Mouse (Mus musculus): ENCODE measurements around the gene Mrgprh.

The Mrgprh gene

DNA sequence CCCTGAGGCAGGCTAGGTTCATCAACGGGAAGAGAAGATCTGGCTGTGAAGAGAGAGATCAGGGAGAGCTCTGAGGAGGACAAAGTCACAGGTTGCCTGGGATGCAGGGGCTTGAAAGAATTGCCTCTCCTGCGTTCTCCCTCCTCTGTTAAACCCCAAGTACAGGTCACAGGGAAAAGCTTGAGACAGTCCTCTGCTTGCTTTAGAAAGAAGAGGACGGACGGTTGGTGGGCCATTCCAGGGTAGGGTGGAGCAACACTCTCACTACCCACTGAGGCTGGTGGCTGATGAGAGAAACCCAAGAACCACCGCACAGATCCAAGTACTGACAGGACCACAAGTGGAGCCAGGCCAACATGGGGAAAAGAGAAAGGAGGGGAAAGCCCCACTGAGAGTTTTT, at the start of gene Mrgprh:
Gene Mrgprh (plus strand): TSS at position 301 of the 400 bp plus-strand sequence.
- DNase-seq (ENCODE audit: low read depth, low spot score), result no peak

DNA sequence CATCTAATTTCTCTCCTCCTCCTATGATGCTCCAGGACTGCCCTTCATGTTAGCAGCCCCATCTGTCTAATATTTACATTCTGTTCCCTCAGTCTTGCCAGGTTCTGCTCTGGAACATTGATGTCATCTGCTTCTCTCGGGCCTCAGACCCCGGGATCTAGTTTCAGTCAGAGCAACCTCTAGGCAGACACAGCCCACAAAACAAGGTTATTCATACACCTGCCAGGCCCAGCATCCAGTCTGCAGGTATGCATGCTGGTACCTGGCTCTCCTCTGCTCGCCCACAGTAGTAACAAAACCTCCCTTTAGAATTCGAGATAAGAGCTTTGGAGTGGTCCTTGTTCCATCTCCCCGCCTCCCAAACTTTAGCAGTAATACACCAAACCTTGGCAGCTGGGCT, 45.5 kb upstream of the Mrgprh start:
- DNase-seq (ENCODE audit: low read depth, low spot score), result no peak

DNA sequence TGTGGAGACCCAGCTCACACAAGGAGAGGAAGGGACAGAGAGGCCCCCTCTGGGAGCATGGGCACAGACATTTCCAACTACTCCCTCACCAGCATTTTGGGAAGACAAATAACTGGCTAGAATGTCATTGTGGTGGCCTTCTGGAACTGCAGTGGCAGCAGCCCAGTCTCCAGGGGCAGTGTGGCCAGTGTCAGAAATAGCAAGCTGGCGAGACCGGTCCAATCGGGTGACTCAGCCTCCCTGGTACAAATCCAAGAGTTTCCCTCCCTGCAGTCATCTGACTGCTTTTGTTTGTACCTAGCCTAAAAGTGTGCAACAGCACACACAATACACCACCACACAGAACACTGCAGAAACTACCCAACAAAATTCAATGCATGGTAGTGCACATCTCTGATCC, 43.6 kb upstream of the Mrgprh start:
- no peak for DNase-seq (ENCODE audit: low read depth, low spot score)

DNA sequence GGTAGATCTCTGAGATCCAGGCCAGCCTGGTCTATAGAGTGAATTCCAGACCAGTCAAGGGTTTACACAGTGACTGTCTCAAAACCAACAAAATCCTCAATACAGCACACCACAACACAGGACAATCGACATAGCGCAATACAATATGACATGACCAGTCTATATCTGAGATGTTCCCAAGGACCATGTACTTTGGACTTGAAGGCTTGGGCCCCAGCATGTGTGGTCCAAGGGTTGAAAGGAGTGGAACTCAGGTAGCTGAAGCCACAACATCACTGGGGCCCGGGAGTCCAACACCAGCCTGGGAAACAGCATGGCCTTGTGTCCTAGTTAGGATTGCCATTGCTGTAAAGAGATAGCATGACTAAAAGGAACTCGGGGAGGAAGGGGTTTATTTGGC, 43.2 kb upstream of the Mrgprh start:
- no peak for DNase-seq (ENCODE audit: low read depth, low spot score)

DNA sequence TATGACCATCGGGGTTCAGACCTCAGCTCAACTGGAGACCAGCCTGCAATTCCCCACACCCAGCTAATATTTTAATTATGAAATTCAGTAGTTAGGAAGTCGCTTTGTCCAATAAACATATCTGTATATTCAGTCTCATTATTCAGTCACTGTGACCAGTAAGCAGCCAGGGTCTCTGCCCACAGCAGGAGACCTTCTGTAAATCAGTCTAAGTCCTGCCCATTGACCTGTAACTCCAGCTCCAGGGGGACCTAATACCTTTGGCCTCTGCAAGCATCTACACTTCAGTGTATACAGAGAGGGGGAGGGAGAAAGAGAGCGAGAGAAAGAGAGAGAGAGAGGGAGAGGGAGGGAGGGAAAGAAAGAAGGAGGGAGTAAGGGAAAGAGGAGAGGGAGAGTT, 41.5 kb upstream of the Mrgprh start:
- no peak for DNase-seq (ENCODE audit: low read depth, low spot score)

DNA sequence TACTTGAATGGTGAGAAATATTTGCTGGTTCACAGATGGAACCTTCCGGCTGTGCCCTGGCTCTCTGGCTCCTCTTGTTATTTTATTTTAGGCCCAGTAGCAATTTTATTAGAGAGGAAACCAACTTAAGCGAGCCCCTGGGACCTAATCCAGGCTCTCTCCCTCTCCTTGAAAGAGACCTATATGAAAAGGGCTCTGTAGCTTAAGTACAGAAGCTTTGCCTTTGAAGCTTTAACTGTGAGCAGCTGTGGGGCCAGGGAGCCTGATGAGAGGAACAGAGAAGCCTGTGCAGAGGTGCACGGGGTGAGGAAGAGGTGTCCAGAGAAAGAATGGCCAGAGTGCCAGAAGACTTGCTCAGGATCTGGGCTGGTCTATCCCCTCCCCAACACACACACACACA, 41.0 kb upstream of the Mrgprh start:
- DNase-seq (ENCODE audit: low read depth, low spot score), result no peak

DNA sequence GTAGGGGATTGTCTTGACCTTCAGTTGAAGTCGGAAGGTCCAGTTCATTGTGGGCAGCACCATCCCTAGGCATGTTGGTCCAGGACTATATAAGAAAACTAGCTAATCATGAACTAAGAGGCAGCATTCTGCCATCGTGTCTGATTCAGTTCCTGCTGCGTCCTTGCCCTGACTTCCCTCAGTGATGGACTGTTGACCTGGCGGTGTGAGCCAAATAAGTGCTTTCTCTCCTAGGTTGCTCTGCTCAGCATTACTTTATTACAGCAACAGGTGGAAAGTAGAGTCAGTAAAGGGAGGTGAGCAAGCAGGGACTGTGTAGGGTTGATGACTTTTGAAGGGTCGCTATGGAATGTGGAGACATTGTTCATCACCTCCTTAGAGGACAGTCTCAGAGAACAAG, 40.1 kb upstream of the Mrgprh start:
- no peak for DNase-seq (ENCODE audit: low read depth, low spot score)

DNA sequence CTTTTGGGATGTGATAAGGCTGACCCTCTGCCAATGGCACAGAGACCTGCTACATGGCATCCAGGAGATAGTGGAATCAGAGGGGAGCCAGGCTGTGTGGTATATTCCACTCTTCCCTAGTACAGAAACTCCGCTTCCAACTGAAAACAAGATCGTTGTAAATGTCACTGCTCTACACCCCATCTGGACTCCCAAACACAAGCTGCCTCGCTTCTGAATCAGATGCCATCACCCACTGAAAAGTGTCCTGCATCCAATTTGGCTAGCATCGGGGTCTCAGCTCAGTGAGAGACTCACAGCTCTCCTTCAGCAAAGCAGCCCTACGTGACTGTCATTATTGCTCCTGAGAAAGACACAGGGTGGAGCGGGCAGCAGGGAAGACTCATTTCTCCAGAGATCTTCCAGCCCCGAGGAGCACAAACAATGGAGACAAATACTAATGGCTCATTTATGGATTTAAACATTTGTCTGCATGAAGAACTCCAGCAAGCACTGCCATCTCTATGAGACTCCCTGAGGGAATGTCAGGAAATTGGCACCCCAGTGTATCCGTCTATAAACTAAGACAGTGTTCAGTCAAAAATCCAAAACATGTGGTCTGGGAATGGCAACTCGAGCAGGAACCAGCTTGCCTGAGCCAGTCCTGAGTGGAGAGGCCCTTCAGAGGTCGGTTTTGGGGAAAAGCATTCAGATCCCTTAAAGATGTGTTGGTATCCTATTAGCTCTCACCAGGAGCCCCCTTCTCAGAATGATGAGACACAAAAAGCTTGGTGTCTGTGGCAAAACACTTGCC, 36.2 kb upstream of the Mrgprh start:
- no peak for DNase-seq (ENCODE audit: low read depth, low spot score)

DNA sequence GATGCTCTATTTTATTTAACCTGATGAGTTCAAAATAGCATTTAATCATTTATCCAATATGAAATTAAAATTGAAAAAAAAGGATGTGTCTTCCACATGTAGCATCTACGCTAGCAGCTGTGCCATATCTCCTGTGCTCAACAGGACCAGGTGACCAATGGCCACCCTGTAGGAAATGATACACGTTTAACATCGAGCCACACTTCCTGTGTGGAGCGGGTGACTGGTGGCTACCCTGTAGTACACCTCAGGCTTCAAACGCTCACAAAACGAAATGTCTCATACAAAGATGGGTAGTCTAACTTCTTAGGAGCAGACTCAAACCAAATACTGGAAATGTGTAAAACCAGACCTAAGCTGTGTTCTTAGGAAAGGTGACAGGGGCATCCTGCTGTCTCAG, 32.0 kb upstream of the Mrgprh start:
- no peak for DNase-seq (ENCODE audit: low read depth, low spot score)

DNA sequence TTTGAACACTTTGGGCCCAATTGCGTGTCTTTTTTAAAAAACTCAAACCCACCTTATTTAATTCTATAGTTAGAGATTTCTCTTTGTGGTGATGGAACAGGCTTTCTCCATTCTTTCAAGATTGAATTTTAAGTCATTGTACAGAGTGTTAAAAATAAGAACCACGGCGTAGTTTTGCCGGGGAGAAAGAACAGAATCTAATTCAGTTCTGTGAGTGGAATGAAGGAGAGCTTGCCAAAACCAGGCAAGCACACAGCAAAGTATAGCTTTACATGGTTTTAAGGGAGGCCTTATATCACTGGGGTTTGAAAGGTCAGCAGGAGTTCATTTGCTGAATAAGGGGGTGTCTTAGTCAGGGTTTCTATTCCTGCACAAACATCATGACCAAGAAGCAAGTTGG, 31.3 kb upstream of the Mrgprh start:
- DNase-seq (ENCODE audit: low read depth, low spot score), result no peak

DNA sequence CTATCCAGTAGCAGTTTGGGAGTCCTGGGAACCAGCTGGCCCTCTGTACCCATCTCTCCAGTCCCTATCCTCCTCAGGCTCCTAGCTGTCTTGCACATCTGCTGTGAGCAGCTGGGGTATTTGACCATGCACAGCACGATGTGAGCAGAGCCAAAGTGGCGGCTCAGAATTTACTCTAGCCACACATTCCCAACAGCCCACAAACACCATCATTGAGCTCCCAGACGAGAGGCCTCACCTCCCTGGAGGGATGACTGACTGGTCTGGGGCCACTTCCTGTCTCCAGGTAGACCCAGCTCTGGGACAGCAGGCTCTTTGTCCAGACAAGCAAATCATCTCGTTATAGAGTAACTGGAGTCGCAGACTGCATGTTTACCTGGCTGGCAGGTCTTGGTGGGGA, 30.0 kb upstream of the Mrgprh start:
- no peak for DNase-seq (ENCODE audit: low read depth, low spot score)

DNA sequence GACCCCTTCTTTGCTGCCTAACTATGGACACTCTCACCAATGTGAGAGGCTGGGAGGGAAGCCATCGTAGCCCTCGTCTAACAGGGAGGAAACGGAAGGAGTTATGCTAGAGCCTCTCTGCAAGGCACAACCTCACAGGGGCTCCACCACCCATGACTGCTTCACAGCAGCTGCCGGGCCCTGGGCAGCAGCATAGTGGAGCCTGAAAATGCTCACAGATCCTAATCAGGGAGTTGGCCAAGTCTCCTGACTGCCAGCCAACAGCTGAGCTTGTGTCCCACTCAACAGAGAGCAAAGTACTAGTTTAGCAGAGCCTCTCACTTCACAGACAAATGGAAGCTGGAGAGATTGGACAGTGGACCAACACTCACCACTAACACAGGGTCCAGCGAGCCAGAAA, 29.4 kb upstream of the Mrgprh start:
- DNase-seq (ENCODE audit: low read depth, low spot score), result no peak

DNA sequence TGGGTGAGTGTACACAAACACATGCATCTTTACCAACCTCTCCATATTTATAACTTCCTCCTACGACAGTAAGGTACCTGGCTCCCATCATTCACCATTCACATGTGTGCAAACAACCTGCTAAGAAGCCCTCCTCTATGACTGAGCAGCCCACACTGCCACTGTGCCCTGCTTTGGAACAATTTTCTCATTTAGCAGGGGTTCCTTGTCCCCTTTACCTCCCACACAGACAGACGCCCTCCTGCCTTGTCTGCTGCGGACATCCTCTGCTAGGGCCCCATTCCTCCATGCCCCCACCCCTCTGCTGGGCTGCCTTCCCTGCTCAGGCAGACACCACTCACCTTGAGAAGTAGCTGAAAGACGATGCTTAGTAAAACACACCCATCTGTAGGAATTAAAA, 28.1 kb upstream of the Mrgprh start:
- DNase-seq (ENCODE audit: low read depth, low spot score), result no peak

DNA sequence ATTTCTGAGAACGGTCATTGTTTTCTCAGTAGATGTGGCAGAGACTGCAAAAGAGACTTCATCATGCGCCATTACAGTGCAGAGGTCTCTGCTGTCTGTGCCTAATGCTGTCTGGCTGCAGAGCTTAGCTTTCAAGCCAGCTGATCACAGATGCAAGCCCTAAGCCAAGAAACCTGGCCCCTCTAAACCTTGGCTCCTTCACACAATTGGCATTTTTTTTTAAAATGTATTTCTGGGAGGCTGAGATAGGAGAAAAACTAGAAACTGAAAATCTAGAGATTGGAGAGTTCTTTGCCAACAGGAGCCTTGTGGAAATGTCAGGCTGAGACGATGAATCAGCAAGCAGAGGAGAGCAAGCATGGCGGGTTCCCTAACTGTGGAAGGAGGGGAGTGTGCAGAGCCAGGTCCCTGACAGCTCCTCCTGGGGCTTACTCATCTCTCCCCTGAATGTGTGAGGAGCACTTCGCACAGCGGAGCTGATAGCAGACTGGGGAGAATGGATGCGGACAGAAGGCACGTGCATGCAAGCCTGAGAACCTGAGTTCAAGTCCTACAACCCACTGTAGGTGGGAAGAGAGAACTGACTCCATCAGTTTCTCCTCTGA, 26.0 kb upstream of the Mrgprh start:
- no peak for DNase-seq (ENCODE audit: low read depth, low spot score)

DNA sequence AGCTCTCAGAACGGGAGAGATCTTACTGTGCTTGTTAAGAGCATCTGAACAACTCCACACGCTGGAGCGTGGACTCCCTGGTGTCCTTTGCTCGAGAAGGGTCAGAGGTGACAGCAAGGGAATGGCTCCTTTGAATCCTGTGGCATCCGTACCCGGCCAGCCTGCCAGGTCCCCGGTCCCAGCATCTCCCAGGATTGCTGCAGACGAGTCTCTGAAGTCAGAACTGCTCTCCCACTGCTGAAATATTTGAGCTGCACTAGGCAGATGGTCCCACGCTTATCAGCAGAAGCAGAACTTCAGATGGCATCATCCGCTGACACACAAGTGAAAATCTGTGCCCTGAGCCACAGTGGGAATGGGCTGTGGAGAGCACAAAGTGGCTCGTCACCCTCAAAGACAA, 24.1 kb upstream of the Mrgprh start:
- DNase-seq (ENCODE audit: low read depth, low spot score), result no peak

DNA sequence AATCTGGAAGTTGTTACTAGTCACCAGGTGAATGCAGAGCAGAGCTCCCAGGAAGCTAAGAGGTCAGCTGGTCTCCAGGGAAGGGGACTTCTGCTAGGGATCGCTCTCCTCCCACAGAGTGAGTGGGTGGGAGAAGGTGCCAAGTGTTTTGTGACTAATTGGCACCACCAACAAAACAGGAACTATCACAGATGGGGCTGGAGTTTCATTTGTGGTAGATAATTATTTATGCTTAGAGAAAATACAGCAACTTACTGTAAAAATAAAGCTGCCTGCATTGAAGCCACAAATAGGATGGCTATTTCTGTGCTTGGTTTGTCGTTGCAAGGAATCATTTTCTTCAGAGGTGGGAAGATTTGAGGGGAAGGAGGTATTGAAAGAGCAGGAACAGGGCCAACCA, 22.0 kb upstream of the Mrgprh start:
- DNase-seq (ENCODE audit: low read depth, low spot score), result no peak

DNA sequence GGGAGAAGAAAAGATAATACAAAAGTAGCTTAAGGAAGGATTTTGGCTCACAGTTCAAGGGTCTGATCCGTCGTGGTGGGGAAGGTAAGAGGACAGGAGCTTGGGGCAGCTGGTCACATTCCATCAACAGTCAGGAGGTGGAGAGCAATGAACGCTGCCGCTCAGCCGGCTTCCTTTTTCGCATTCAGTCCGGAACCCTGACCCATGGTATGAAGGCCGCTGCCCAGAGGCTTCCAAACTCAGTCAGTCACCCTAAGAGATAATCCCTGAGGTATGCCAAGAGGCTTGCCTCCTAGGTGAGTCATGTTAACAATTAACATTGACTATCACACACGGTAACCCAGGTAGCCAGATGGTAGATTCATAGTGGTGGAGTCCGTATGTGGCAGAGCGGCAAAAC, 21.4 kb upstream of the Mrgprh start:
- no peak for DNase-seq (ENCODE audit: low read depth, low spot score)

DNA sequence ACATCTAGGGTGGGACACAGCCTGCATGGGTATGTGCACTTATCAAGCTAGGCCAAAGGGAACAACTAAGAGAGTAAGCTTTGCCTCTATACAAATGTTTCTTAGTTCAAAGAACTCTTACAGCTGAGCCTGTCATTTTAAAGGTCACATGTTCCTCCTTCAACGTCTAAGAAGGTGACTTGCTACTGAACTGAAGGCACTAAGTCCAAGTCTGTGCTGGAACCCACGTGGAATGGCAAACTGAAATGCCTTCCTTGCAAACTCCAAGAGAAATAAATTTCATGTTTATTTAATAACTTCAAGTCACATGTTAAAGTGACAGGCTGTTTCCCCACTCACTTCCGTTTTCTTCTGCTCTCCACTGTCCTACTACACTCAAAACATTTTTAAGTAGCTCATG, 18.4 kb upstream of the Mrgprh start:
- DNase-seq (ENCODE audit: low read depth, low spot score), result no peak

DNA sequence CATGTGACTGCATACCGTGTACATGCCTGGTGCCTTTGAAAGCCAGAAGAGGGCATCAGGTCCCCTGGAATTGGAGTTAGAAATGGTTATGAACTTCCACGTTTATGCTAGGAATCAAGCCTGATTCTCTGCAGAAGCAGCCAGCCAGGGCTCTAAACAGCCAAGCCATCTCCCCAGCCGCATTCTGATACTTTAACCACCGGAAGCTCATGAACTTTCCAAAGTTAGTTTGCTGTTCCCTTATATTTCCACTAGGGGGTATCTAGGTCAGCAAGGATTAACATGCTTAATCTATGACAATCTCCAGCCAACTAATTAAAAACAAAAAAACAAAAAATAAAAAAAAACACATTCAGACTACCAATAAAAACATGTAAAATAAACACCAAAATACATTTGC, 17.8 kb upstream of the Mrgprh start:
- DNase-seq (ENCODE audit: low read depth, low spot score), result no peak

DNA sequence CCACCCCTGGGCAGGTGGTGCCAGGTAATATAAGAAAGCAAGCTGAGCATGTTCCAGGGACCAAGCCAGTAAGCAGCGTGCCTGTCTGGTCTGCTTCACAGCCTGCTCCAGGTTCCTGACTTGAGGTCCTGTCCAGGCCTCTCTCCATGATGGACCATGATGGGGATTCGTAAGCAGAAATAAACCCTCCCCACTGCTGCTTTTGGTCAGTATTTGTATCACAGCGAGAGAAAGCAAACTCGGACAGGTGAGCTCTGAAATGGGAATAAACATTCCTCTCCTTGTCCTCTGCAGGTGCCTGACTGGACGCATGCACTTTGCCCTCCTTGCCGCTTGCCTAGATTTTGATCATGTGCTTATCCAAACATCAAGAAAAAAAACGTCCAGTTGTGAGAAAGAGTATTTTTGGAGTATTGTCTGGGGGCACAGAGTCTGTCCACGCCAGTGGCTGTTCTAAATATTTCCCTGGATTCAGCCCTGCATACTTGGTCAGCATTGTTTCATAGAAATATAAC, 16.8 kb upstream of the Mrgprh start:
- DNase-seq (ENCODE audit: low read depth, low spot score), result no peak

DNA sequence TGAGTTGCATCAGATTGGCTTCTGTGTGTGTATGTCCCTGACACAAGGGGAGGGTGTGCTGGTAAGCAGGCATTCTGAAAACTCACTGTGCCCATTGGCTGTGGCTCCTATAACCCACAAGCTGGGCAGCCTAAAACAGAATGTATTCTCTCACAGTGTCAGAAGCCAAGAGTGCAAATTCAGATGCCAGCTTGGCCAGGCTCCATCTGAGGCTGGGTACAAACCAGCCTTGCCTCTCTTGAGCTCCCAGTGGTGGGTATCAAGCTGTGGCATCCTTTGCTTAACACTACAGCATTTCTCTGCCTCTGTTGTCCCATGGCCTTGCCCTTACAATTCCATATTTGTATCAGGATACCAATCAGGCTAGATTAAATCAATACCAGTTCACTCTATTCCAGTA, 11.7 kb upstream of the Mrgprh start:
- no peak for DNase-seq (ENCODE audit: low read depth, low spot score)

DNA sequence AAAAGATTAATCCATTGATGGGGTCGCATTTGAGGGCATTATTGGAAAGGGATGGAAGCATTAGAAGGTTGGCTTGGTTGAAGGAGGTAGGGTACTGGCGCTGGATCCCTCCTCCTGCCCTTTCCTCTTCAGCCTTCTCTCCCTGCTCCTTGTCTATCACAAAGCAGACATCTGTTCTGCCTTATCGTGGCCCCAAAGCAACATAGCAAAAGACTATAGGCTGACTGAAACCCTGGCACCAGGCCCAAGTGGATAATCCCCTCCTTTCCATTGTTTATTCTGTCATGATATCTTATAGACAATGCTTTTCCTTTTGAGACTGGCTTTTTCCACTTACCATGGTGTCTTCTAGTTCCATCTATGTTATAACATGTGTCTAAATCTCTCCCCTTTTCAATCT, 10.4 kb upstream of the Mrgprh start:
- no peak for DNase-seq (ENCODE audit: low read depth, low spot score)

DNA sequence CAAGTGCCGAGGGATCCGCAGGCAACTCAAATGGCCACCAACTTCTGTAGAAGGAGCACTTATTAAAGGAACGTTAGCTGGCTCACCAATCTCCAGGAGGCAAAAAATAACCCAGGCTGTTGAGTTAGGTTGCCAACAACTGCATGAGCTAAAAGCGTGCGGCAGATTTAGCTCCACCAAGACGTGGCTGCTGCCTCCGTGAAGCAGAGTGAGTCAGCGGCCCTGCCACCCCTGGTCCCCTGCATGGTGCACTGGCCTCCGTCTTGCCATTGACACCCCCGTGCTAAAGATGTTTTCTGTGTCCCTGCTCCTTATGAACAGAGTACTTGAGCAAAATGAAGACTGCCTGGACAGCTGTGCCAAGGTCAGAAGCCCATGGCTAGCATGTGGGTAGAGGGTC, 9.0 kb upstream of the Mrgprh start:
- DNase-seq (ENCODE audit: low read depth, low spot score), result no peak

DNA sequence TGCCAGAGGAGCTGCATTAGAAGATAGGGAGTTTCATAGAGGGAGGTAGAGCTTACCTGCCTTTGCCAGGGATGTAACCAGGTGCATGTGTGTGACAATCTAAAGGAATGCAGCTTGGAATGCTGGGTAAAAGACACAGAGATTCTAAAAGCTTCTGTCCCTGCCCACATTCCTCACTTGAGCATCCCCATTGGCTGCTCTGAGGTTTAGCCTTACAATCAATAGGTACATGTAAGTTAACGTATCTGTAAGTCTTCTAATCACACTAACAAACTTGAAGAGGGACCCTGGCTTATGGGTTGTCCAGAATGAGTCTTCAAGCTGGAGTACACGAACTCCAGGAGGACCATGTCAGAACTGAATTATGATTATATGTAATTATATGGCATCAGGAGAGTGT, 7.8 kb upstream of the Mrgprh start, which contains the start of gene Mas1:
Gene Mas1 (minus strand): TSS at position 101 of the 400 bp plus-strand sequence.
- no peak for DNase-seq (ENCODE audit: low read depth, low spot score)
